Mouse (Mus musculus) spleen, adult 2 months (tissue): ENCODE results near the gene Nfatc4.

Experiments
- CTCF ChIP-seq: fragments of 200-500 bp; IDR thresholded peaks from 2 replicates; pipeline ENCODE4 v1.5.1; 2011; ENCODE audit warnings: mild to moderate bottlenecking, inconsistent platforms; ENCODE audit not compliant: insufficient read depth, insufficient read length, insufficient replicate concordance; ENCODE audit errors: extremely low read depth
- POLR2A ChIP-seq: fragments of 200-500 bp; IDR thresholded peaks from 2 replicates; pipeline ENCODE4 v1.6.1; 2011; ENCODE audit warnings: low read depth, low read length, inconsistent platforms

GRCm38 (mm10) chr14:55826551-55827340, 3.8 kb downstream of the Nfatc4 start:
- TF ChIP-seq CTCF: no peak
- no peak for TF ChIP-seq POLR2A
